Mouse (Mus musculus) testis, adult 2 months (tissue): ENCODE results near the gene Tbc1d8.

Experiments
- CTCF ChIP-seq: fragments of 200-500 bp; IDR thresholded peaks from 2 replicates; pipeline ENCODE4 v1.5.1; 2012; ENCODE audit warnings: low read depth, mild to moderate bottlenecking, inconsistent platforms, low read length, moderate library complexity; ENCODE audit not compliant: control insufficient read depth, insufficient read depth, insufficient replicate concordance
- POLR2A ChIP-seq: fragments of 200-500 bp; IDR thresholded peaks from 2 replicates; pipeline ENCODE4 v1.6.1; 2012; ENCODE audit warnings: low read depth, mild to moderate bottlenecking, inconsistent platforms, low read length, moderate library complexity; ENCODE audit not compliant: control insufficient read depth

DNA sequence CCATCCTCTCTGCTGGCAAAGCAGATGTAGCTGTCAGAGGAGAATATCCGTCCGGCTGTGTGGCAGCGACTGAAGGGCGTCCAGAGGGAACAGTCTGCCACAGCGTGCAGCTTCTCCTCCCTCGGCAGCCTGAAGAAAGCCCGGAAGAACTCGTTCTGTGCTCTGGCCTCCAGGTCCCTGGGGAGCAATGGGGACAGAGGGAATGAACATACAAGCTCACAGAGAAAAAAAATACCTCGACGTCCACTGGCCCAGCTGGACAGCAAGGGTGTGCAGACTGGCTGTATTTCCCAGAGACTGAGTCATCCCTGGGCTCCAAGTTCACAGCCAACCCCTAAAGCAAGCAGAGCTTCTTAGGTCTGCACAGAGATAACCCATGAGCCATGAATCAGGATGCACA, 84.5 kb downstream of the Tbc1d8 start:
- TF ChIP-seq CTCF = no peak
- TF ChIP-seq POLR2A = no peak
